Mouse (Mus musculus) lung, adult 10 weeks (tissue): ENCODE measurements around the gene Lypd6. TPM values are rescaled to one million over a fixed set of nuclear protein-coding genes. Genes with fewer than 3 reads are reported as not detected.

Experiments
- polyA plus RNA-seq: library from polyadenylated mRNA; stranded (reverse); fragments of 350-450 nt; fragmentation: Illumina TruSeq; extraction: RNeasy Lipid Tissue Mini Kit (QIAGEN cat#74804); gene quantifications from one replicate; pipeline ENCODE4 v1.2.3, GENCODE M21; 2014; ENCODE audit warnings: low read depth, low replicate concordance; ENCODE audit not compliant: insufficient read depth

Gene Lypd6
- polyA plus RNA-seq = 0.33 TPM

GRCm38 (mm10) chr2:50066246-50066967, at the start of gene Lypd6:
Gene Lypd6, plus strand, starts transcription at chr2:50066429.

Other genes with a start within 250 kb of the Lypd6 start
- gene Mmadhc, start 230.4 kb downstream of the Lypd6 start, polyA plus RNA-seq = 56.9 TPM